Mouse (Mus musculus): ENCODE results near the gene Marveld3.

Gene Marveld3

GRCm38 (mm10) chr8:109903909-109904469 is 58.0 kb downstream of the Marveld3 start:
- ATAC-seq (ENCODE audit: low TSS enrichment): peak; percentile 75

DNA sequence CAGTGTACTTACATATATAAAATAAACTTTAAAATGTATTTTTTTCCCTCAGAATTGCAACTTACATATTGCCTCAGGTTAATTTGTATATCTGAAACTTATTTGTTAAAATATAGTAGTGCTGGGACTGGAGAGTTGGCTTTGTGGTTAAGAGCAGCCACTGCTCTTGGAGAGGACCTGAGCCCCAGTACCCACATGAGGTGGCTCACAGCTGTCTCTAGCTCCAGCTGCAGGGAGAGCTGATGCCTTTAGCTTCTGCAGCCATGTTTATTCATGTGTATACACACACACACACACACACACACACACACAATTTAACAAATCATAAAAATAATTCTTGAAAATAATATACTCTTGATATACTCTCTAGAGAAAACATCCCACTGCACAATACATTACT is 59.6 kb downstream of the Marveld3 start:
- no peak for ATAC-seq (ENCODE audit: low TSS enrichment)
